Mouse (Mus musculus) splenic B cell, adult 2 months (primary cell): ENCODE data around the gene Lingo1.

Experiments used
- DNase-seq: peaks from one replicate; pipeline ENCODE4 v3.0.0-alpha.2; 2011; ENCODE audit warnings: low read depth, low spot score
- H3K27me3 ChIP-seq: 2 replicates; pipeline ENCODE4 v1.6.1; 2012; ENCODE audit warnings: mild to moderate bottlenecking, low read length, moderate library complexity, mixed read lengths; ENCODE audit not compliant: control insufficient read depth, poor library complexity, insufficient read depth, severe bottlenecking
- H3K36me3 ChIP-seq: 2 replicates; pipeline ENCODE4 v1.6.1; 2012; ENCODE audit warnings: mild to moderate bottlenecking, low read length, moderate library complexity, mixed read lengths; ENCODE audit not compliant: control insufficient read depth, poor library complexity, insufficient read depth, severe bottlenecking

Lingo1 gene

GRCm38 (mm10) chr9:56795721-56796655 lies at the start of gene Lingo1:
Lingo1 (minus strand) TSS chr9:56796468.
- H3K27me3 ChIP-seq, result no peaks in the 10 kb centered on the region
- DNase-seq, result no peak
- H3K36me3 ChIP-seq, result no peaks in the 10 kb centered on the region

- no peak for DNase-seq
- Histone ChIP-seq H3K36me3 (no peaks in the 10 kb centered on the region), H3K27me3 (no peaks in the 10 kb centered on the region)
These were observed 48.4 kb upstream of the Lingo1 start for GRCm38 (mm10) chr9:56844644-56845043.

- DNase-seq, result peak; percentile 53
- no peaks in the 10 kb centered on the region for H3K27me3 ChIP-seq
- no peaks in the 10 kb centered on the region for H3K36me3 ChIP-seq
These were observed 47.5 kb upstream of the Lingo1 start for GRCm38 (mm10) chr9:56843679-56844188.

GRCm38 (mm10) chr9:56842303-56842719 lies 46.0 kb upstream of the Lingo1 start:
- Histone ChIP-seq H3K27me3 (no peaks in the 10 kb centered on the region), H3K36me3 (no peaks in the 10 kb centered on the region)
- DNase-seq, result no peak

GRCm38 (mm10) chr9:56841864-56842263 lies 45.6 kb upstream of the Lingo1 start:
- no peak for DNase-seq
- Histone ChIP-seq H3K27me3 (no peaks in the 10 kb centered on the region), H3K36me3 (no peaks in the 10 kb centered on the region)

- Histone ChIP-seq H3K27me3 (no peaks in the 10 kb centered on the region), H3K36me3 (no peaks in the 10 kb centered on the region)
- DNase-seq, result no peak
These were observed 44.5 kb upstream of the Lingo1 start for GRCm38 (mm10) chr9:56840721-56841120.

- Histone ChIP-seq H3K36me3 (no peaks in the 10 kb centered on the region), H3K27me3 (no peaks in the 10 kb centered on the region)
- no peak for DNase-seq
These were observed 38.9 kb upstream of the Lingo1 start for GRCm38 (mm10) chr9:56835152-56835551.

- no peak for DNase-seq
- no peaks in the 10 kb centered on the region for H3K27me3 ChIP-seq
These were observed 36.6 kb upstream of the Lingo1 start for GRCm38 (mm10) chr9:56832900-56833299.

GRCm38 (mm10) chr9:56831904-56832303 lies 35.6 kb upstream of the Lingo1 start:
- Histone ChIP-seq H3K36me3 (no peaks in the 10 kb centered on the region), H3K27me3 (no peaks in the 10 kb centered on the region)
- no peak for DNase-seq

More at GRCm38 (mm10) chr9:56832900-56833299, 36.6 kb upstream of the Lingo1 start:
- no peaks in the 10 kb centered on the region for H3K36me3 ChIP-seq

- no peak for DNase-seq
- H3K36me3 ChIP-seq, result no peaks in the 10 kb centered on the region
- no peaks in the 10 kb centered on the region for H3K27me3 ChIP-seq
These were observed 33.9 kb upstream of the Lingo1 start for GRCm38 (mm10) chr9:56830162-56830561.

- H3K27me3 ChIP-seq, result no peaks in the 10 kb centered on the region
- no peaks in the 10 kb centered on the region for H3K36me3 ChIP-seq
- DNase-seq, result no peak
These were observed 32.6 kb upstream of the Lingo1 start for GRCm38 (mm10) chr9:56828841-56829240.

- Histone ChIP-seq H3K36me3 (no peaks in the 10 kb centered on the region), H3K27me3 (no peaks in the 10 kb centered on the region)
- no peak for DNase-seq
These were observed 31.9 kb upstream of the Lingo1 start for GRCm38 (mm10) chr9:56828146-56828545.

- no peaks in the 10 kb centered on the region for H3K36me3 ChIP-seq
- no peak for DNase-seq
- no peaks in the 10 kb centered on the region; the same call in 1 of the 2 replicates for H3K27me3 ChIP-seq
These were observed 29.4 kb upstream of the Lingo1 start for GRCm38 (mm10) chr9:56825476-56826213.

- Histone ChIP-seq H3K27me3 (no peaks in the 10 kb centered on the region; the same call in 1 of the 2 replicates), H3K36me3 (no peaks in the 10 kb centered on the region)
- no peak for DNase-seq
These were observed 28.6 kb upstream of the Lingo1 start for GRCm38 (mm10) chr9:56824900-56825299.

- Histone ChIP-seq H3K36me3 (no peaks in the 10 kb centered on the region), H3K27me3 (no peaks in the 10 kb centered on the region)
- no peak for DNase-seq
These were observed 14.6 kb upstream of the Lingo1 start for GRCm38 (mm10) chr9:56810916-56811315.
